28 mouse cellular contexts compared by ENCODE assay signal in the genomic region with DNA sequence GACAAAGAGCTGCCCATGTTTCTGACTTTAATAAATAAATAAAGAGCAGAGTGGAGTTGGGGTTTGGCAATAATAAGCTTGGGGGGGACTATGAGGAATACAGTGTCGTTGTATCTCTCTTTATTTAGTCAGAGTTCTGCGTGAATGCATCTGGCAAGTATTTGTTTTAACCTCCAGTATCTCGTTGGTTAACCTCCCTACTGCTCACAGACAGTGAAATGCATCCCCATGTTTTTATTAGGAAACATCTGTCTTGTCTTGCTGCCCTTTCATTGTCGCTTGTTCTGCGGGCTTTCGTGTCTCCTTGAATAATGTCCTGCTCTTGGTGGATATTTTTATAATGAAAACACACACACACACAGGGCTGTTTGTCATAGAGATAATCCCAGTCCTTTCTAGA.
"Had no signal": no experiment of that assay in that cellular context is flagged by ENCODE, and none has a peak within 500 bp of the region (broad histone marks: within the 10 kb centered on the region; RNA-seq: fewer than 3 reads in every experiment).

No protein-coding gene starts in this region.

- H3K9me3 ChIP-seq: embryonic facial prominence, embryonic 10.5 days; embryonic facial prominence, embryonic 12.5 days; embryonic facial prominence, embryonic 13.5 days; embryonic facial prominence, embryonic 15.5 days; forebrain, embryonic 10.5 days; forebrain, embryonic 12.5 days; forebrain, embryonic 13.5 days; forebrain, embryonic 15.5 days had no signal

- H3K4me3 ChIP-seq: embryonic facial prominence, embryonic 10.5 days; embryonic facial prominence, embryonic 12.5 days; embryonic facial prominence, embryonic 13.5 days; embryonic facial prominence, embryonic 15.5 days; erythroblast, embryonic 14.5 days; forebrain, embryonic 10.5 days; forebrain, embryonic 12.5 days; forebrain, embryonic 13.5 days; forebrain, embryonic 15.5 days; gastrocnemius, adult 2 months had no signal

- H3K9ac ChIP-seq: embryonic facial prominence, embryonic 12.5 days; embryonic facial prominence, embryonic 13.5 days; embryonic facial prominence, embryonic 15.5 days; forebrain, embryonic 12.5 days; forebrain, embryonic 13.5 days; forebrain, embryonic 15.5 days; forebrain, postnatal 0 days had no signal

- H3K27me3 ChIP-seq: embryonic facial prominence, embryonic 12.5 days; embryonic facial prominence, embryonic 13.5 days; embryonic facial prominence, embryonic 15.5 days; forebrain, embryonic 12.5 days; forebrain, embryonic 13.5 days; forebrain, embryonic 15.5 days had no signal

- ATAC-seq: forebrain, embryonic 13.5 days; forebrain, embryonic 14.5 days; forebrain, embryonic 15.5 days; forebrain, embryonic 16.5 days; forebrain, postnatal 0 days had no signal

- H3K4me2 ChIP-seq: embryonic facial prominence, embryonic 12.5 days; embryonic facial prominence, embryonic 13.5 days; embryonic facial prominence, embryonic 15.5 days; forebrain, embryonic 12.5 days; forebrain, embryonic 13.5 days; forebrain, embryonic 15.5 days had no signal

- H3K27ac ChIP-seq: embryonic facial prominence, embryonic 10.5 days; embryonic facial prominence, embryonic 12.5 days; embryonic facial prominence, embryonic 13.5 days; embryonic facial prominence, embryonic 15.5 days; forebrain, embryonic 10.5 days; forebrain, embryonic 12.5 days; forebrain, embryonic 13.5 days; forebrain, embryonic 15.5 days; gastrocnemius, adult 2 months had no signal

- DNase-seq: cerebellum, adult 2 months; cerebellum, adult 8-10 months; cerebellum, adult 9-10 months; cerebellum, adult 9-11 months; cerebellum, postnatal 10 days; cerebellum, postnatal 14 days; cerebellum, postnatal 25 days; cerebellum, postnatal 36 days; embryo, embryonic 11 days; forebrain, postnatal 0 days; gastrocnemius, adult 2 months; gastrocnemius, postnatal 10 days; gastrocnemius, postnatal 14 days; gastrocnemius, postnatal 25 days; gastrocnemius, postnatal 36 days; heart, adult 11 months; heart, adult 18-20 months had no signal

- H3K4me1 ChIP-seq: embryonic facial prominence, embryonic 10.5 days; embryonic facial prominence, embryonic 12.5 days; embryonic facial prominence, embryonic 13.5 days; embryonic facial prominence, embryonic 15.5 days; forebrain, embryonic 10.5 days; forebrain, embryonic 12.5 days; forebrain, embryonic 13.5 days; forebrain, embryonic 15.5 days had no signal

- H3K36me3 ChIP-seq: embryonic facial prominence, embryonic 10.5 days; embryonic facial prominence, embryonic 12.5 days; embryonic facial prominence, embryonic 13.5 days; embryonic facial prominence, embryonic 15.5 days; forebrain, embryonic 10.5 days; forebrain, embryonic 12.5 days; forebrain, embryonic 15.5 days had no signal
